Mouse (Mus musculus): ENCODE results near the gene Cacna1i.

Cacna1i gene

DNA sequence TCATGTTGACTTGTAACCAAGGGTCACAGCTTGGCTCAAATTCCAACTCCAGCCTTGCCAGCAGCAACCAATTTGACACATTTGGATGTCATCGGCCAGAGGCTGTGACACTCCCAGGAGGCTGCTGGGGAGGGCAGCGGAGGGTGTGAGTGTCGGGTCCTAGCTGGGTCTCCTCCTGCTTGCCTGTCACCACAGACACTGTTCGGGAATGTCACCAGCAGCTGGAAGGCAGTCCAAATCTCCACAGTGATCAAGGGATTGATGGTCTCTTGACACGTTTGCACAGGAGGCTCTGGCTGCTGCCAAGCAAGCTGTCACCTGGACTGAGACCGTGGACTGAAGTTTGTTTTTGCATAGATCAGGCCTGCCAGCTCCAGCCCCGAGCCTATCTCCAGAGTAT is 123.6 kb downstream of the Cacna1i start:
- no peak for DNase-seq (ENCODE audit: low read depth)

DNA sequence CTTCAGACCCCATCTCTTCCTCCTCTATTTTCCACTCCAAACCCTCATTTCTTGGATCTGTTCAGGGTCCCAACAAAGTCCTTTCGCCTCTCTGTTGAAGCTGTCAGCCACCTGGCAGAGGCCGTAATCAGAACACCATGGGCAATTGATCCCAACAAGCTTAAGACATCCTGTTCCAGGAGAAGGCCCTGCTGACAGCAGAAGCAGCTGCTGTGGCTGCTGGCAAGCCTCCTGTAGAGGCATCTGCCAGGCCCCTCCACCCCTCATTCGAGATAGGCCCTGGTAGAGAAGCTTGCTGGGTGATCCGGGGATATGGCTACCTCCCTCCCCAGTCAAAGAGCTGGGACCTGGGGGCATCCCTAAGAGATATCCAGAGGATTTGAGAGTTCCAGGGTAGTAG is 126.0 kb downstream of the Cacna1i start:
- DNase-seq (ENCODE audit: low read depth), result no peak

DNA sequence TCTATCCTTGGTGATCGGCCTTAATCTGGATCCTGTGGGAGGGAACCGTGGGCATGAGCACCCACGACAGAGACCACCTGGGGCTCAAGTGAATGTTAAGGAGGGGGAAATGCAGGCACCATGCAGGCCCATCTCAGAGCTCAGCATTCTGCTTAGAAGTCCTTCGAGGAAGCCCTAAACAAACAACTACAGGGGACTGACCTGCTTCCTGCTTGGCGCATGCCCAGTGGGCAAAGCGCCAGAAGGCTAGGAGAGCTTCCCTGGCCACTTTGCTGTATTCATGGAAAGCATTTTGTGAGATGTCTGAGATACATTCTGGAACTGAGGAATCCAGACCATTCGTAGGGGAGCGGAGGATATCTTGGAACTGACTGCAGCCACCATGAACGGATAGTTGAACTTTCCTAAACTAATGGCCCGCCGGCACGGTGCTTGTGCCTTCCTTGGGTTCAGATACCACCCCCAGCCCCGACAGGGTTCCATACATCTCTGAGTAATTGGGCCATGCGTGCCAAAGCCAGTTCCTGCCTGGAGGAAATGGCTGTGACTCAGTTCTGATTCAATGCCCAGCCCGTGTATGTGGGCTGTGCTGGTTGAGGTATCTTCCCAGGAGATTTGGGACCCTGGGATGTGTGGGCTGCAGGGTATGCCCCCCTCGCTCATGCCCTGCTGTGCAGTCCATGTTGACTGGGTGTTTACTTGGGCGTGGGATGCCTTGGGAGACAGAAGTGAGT is 127.1 kb downstream of the Cacna1i start:
- no peak for DNase-seq (ENCODE audit: low read depth)

DNA sequence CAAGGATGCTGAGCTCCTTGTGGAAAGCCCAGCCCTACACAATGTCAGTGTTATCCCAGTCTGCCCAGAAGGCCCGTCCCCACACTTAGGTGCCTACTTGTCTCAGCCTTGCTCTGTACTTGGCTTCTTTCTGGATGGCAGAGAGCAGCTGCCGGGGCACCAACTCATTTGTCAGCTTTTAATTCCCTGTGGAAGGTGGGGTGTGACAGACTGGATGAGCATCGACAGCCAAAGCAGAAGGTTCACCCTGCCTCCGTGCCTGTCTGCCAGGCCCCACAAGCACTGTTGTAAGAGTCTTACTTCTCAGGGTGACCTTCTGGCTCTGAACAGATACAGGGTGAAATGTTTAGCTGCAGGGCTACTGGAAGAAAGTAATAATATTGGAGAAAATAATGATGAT is 128.1 kb downstream of the Cacna1i start:
- DNase-seq (ENCODE audit: low read depth), result no peak

DNA sequence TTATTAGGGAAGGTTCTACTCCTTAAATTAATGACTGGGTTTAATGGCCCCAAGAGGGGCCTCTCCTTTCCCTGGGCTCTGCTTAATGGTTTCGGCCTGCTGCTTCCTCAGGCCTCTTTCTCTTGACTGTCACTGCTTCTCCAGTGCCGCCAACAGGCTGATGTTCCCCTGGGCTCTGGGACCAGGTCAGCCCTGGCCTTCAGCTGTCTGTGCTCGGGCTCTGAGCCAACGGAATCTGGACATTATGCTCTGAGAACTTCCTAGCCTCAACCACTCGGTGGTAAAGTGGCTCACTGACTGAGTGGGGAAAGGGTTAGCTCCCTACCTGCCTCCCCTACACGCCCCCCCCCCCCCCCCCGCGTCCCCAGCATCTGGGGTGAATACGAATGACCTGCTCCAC is 130.0 kb downstream of the Cacna1i start:
- no peak for DNase-seq (ENCODE audit: low read depth)

DNA sequence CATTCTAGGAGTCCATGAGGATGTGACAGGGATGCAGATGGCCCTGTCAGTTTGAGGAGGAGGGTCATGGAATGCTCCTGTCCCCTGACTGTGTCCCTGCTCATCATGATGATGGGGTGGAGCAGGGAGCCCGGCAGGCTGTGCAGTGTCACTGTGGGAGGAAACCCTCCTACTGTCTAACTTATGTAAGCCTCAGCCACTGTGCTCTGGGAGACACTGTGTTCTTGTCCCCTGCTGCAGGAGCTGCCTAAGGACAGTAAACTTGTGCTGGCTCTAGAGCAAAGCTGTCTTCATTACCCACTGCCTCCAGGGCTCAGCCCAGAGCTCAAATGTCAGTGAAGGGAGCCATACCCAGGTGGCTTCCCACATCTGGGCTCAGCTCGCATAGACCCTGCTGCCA is 131.1 kb downstream of the Cacna1i start:
- no peak for DNase-seq (ENCODE audit: low read depth)

DNA sequence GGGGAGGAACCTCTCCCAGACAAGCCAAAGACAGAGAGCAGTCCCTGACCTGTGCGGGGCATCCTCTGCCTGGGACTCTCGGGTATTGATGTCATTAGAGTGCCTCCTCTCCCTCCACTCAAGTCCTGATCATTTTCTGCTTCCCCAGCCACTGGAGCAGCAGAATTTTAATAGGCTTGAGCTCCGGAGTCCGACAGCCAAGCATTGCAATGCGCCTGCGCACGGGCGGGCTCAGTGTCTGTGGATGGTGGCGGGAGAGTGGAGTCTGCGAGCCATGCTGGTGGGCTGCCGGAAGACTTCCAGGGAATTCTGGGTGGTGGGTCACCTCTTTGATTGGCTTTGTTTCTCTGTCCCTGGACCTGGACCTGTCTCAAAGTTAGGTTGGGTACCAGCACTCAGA is 143.3 kb downstream of the Cacna1i start:
- no peak for DNase-seq (ENCODE audit: low read depth)

DNA sequence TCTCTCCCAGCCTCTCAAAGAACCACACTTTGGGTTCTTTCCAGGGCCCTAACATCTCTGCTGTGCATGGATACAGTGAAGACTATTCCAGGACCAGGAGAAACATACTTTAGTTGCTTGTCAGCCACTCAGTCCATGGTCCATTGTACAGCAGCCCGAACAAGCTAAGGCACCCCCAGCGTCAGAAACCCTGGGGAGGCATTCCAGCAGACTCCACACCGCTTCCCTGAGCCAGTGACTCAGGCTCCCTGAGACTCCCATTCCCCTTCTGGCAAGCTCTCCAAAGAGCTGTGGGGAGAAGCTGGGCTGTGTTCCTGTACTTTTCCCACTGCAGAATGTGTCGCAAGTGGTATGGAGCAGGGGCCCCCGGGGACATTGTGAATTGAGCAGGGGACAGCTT is 149.9 kb downstream of the Cacna1i start:
- no peak for DNase-seq (ENCODE audit: low read depth)

DNA sequence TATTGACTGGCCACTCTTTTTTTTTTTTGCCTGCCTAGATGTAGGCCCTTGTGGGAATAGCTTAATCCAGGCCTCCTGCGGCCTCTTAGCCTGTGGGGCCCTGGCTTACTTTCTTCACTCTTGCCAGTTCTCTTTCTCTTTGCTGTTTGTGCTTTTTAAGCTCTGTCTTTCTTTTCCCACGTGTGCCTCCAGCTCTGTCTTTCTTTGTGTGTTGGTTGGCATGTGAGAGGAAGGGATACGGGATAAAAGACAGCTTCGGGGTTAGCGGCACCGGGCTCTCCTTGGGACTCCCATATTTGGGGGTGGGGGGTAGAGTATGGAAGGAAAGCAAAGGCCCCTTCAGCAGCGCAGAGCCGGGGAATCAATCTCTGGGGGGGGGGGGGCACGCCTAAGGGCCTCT is 151.0 kb downstream of the Cacna1i start:
- no peak for DNase-seq (ENCODE audit: low read depth)

DNA sequence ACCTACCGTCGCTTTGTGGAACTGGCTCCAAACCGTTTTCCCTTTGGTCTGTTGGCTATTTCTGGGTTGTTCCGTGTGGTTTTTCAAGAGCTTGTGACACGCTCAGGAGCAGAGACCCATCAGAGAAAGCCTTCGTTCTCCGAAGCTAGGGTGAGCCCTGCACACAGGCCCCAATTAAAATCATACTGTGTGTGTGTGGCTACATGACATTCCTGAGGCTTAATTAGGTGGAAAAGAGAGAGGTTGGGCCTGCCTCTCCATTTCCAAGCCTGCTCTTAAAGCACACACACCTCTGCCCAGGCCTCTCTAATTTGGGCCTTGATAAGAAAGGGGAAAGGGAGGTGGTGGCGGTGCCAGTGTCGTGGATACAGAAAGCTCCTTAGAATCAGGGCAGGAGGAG is 151.4 kb downstream of the Cacna1i start:
- DNase-seq (ENCODE audit: low read depth), result no peak

DNA sequence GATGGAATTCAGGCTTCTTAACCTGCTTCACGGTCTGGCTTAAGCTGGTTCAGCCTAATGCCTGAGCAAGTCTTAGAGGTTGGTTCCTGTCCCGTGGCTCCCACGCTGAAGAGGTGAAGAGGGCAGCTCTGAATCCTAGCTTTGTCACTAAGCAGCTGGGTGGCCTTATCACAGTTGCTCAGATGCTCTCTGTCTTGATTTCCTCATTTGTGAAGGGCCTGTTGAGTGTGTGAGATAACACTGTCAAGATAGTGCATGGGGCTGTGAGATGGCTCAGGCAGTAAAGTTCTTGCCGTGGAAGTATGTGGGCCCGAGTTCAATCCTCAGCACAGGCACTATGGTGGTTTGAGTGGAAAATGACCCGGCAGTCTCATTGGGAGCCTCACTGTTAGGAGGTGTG is 153.2 kb downstream of the Cacna1i start:
- DNase-seq (ENCODE audit: low read depth), result no peak

DNA sequence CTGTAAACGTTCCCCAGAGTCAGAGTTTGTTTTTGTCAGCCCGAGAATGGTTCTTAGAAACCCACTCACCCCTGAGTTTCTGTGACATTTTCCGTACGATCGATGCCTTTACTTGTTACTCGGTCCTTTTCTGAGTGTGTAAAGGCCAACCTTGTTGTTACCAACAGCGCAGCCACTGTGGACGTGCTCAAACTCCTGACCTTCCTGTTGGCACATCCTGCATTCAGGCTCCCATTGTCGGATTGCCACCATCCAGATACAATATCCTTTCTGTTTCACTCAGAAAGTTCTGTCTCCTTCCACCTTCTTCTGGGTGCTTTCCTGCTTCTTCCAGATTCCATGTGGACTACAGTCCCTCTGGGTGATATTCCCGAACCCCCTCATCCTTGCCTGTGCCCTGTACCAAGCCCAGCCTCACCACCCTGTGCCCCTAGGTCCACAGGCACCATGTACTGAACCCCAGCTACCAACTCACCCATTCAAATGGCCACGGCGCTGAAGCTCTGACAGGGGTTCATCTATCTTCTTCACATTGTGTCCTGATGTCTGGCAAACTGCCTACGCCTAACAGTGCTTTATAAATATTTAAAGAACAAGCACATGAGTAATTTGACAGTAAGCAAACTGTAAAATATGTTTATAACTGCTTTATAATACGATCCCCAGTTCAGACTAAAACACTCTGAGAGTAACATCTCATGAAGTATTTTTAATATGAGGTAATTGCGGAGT is 159.1 kb downstream of the Cacna1i start:
- no peak for DNase-seq (ENCODE audit: low read depth)
